Mouse (Mus musculus): Measurements from ENCODE around the gene Exoc6b.
"Not testable (repeated sequence)": the region's sequence is repeated elsewhere in the genome, so short reads cannot be mapped to it uniquely, and the experiment has no call there.

Exoc6b gene

GRCm38 (mm10) chr6:84631588-84631987 is 437.7 kb downstream of the Exoc6b start:
- no peak for DNase-seq (ENCODE audit: low spot score)

DNA sequence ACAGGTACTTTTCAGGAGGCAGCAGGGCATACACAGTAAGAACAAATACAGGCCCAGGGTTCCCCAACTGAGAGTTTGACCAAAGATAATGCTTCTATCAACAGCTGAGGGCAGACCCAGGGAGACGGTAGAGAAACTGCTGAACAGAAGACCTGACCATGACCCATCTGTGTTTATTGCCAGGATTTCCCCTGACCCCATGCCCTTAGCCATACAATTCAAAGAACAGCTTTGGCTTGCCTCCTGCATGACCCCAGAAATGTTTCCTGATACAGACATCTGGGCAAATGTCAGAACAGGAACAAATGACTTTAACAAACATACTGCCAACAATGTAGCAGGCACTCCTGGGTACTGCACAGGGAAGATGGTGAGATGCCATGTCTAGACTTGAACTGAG is 439.0 kb downstream of the Exoc6b start:
- DNase-seq (ENCODE audit: low spot score): no peak

DNA sequence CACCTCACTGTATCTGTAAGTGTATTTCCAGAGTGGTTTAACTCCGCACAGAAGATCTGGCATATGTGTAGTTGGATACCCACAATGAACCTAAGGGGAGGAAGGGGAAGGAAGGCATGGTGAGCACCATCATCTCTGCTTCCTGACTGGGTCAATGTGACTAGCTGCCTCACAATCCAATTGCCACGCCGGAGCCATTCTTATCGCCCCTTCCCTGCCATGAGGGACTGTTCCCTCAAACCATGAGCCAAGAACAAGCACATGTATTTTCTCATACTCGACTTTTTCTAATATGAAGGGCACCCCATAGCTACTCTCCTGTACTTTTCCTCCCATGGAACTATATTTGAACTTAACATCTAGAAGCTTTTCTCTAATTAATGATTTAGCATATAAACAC is 440.5 kb downstream of the Exoc6b start:
- no peak for DNase-seq (ENCODE audit: low spot score)

- no peak for DNase-seq (ENCODE audit: low spot score)
Observed at GRCm38 (mm10) chr6:84626398-84626797, 442.9 kb downstream of the Exoc6b start.

DNA sequence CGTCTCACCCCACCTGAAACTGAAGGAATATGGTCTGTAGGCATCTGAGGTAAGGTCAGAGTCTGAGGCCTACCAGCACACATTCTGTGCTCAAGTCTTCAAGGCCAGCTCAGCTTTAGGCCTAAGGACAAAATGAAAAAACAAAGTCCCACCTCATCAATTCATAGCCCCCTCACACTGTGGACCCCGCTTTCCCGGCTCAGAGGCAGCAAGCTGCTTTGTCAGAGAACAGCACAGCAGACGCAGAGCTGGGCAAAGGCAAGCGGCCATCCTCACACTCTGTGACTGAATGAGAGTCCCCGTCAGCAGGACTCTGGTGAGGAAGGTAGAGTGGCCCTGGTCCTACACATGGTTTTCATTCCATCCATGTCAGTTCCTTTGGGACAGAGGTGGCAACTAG is 450.1 kb downstream of the Exoc6b start:
- no peak for DNase-seq (ENCODE audit: low spot score)

GRCm38 (mm10) chr6:84617051-84617450 is 452.3 kb downstream of the Exoc6b start:
- DNase-seq (ENCODE audit: low spot score): no peak

GRCm38 (mm10) chr6:84616586-84616985 is 452.7 kb downstream of the Exoc6b start:
- no peak for DNase-seq (ENCODE audit: low spot score)

- no peak for DNase-seq (ENCODE audit: low spot score)
Observed at GRCm38 (mm10) chr6:84613561-84613960, 455.8 kb downstream of the Exoc6b start.

- no peak for DNase-seq (ENCODE audit: low spot score)
Observed at GRCm38 (mm10) chr6:84601136-84601889, 468.0 kb downstream of the Exoc6b start.

GRCm38 (mm10) chr6:84599296-84599695 is 470.0 kb downstream of the Exoc6b start:
- DNase-seq (ENCODE audit: low spot score): not testable (repeated sequence)

DNA sequence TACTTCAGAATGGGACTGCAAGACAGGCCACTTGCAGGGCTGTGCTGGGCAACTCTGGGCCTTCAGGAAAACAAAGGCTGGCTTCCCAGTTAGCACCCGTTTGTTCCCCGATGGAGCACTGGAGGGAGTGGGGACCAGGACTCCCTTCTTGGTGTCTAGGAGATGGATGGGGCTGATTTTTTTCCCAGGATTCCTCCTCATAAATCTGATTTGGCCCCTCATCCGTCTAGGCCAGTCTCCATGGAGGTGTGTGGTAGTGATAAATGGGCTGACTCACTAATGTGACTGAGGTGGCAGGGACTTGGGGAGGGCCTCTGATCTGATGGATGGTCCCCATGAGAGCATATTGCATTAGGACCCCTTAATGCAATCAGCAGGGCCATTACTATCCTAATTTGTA is 470.6 kb downstream of the Exoc6b start:
- no peak for DNase-seq (ENCODE audit: low spot score)

GRCm38 (mm10) chr6:84594626-84595025 is 474.7 kb downstream of the Exoc6b start:
- no peak for DNase-seq (ENCODE audit: low spot score)

DNA sequence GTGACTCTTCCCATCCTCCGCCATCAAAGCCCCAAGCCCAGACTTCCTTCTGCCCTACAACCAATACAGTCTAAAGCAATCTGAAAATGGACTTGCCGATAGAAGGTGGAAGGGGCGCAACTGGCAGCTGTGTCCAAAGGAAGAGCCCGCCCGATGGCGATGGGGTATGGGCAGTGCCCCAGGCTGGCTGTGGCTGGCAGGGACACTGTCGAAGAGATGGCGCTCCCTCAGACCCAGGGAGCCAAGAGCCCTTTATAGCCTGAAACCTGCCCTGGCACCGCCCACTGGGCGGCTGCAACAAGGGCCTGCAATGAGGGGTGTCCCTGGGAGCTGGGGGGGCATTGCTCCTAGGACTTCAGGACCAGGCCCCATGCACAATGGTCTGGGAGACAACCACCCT is 475.6 kb downstream of the Exoc6b start, which contains the start of gene Cyp26b1:
Gene Cyp26b1, minus strand, starts transcription at position 216 of the 400 bp plus-strand sequence.
- DNase-seq (ENCODE audit: low spot score): no peak

DNA sequence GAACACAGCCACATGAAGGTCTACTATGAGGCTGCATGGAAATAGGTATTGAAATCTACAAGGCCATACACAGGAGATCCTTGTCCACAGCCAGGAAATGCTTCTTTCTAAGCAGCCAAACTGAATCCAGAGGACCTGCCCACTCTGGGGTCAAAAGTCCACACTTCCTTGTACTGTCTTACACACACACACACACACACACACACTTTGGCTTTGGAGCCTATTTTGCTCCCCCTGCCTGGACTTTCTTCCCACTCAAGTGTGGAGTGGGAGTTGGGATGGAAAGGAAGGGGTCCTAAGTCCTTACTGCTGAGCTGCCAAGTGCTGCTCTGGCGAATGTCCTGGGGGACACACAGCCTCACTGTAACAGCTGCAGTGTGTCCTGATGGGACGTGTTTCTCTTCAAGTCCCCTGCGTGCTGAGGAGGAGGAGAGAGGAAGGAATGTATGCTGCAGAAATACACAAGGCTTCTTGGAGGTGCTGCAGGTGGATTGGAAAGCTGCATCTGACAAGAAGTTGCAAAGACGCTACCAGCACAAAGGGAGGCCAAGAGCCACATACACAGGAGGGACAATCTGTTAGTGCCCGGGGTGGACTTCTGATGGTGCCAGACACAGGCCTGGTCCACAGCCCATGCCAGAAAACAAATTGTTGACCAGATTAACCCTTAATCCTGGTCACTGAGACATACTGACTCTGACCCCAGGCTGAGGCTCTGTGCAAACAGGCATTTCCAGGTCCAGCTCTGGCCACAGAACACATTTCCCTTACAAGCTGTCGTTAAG is 478.2 kb downstream of the Exoc6b start:
- DNase-seq (ENCODE audit: low spot score): no peak

DNA sequence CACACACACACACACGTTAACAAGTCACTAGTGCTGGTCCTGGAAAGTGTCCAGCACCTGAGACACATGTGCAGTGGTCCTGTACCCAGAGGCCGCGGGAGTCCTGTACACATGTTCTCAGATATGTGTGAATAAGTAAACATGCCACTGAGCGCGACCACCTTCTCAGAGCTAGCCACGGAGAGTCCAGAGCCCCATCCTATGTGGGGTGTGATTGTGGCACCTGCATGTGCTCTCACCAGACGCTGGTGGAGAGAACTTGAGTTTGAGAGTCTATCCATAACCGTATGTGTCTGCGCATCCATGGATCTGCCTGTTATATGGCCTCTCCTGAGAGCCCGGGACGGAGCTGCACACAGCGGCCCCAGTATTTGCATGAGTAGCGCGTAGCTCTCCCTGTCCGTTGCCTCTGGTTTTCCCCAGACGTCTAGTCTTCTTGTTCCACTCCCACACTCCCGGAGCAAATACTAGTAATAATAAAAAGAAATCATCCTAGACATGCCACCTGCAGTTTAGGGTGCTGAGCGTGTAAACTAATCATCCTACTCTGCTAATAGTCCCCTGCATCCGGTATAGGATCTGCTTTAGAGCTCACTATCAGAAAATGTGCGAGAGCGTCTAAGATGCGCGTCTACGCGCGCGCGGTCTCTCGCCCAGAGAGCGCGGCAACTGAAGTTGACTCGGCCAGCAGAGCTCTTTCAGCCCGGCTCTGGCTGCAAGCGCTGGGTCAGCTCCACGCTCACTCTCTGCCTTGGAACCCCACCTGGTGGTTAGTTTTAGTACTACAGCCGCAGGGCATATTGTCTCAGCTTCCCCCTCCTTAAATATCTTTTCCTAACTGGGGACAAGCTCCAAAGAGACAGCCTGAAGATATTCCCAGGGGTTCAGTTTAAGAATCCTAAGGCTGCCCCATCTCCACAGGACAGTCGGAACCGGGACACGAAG is 479.3 kb downstream of the Exoc6b start:
- DNase-seq (ENCODE audit: low spot score): peak; percentile 82

DNA sequence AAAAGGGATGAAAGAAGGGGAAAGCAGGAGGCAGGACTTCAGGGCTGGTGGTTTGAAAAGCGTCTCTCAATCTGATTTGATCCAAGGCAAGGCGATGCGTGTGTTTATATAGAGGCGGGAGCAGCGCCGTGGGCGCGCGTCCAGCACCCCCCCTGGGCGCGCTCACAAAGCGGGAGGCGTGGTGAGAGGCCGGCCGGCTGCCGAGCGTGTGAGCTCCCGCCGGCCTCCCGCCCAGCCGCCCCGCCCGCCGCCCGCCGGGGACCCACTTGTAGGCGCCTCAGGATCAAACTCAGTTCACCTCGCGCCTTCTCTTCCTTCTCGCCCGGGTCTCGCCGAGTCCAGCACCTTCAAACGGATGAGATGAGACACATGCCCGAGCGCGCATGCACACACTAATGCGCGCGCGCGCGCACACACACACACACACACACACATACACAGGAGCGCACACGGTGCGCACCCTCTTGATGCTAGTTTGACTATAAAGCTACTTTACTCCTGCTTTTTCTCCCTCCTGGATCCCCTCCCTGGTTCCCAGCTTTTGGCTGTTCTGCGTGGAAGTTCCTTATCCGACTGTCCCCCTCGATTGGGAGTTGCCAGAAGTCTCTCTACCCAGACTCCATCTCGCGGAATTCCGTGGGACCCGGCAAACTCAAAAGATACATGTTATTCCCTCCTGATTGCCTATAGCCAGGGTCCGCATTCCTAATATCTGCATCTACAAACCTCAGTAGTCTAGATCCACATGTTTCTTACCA is 480.2 kb downstream of the Exoc6b start:
- DNase-seq (ENCODE audit: low spot score): peak; percentile 53

GRCm38 (mm10) chr6:84588221-84588894 is 481.0 kb downstream of the Exoc6b start:
- DNase-seq (ENCODE audit: low spot score): peak; percentile 4

DNA sequence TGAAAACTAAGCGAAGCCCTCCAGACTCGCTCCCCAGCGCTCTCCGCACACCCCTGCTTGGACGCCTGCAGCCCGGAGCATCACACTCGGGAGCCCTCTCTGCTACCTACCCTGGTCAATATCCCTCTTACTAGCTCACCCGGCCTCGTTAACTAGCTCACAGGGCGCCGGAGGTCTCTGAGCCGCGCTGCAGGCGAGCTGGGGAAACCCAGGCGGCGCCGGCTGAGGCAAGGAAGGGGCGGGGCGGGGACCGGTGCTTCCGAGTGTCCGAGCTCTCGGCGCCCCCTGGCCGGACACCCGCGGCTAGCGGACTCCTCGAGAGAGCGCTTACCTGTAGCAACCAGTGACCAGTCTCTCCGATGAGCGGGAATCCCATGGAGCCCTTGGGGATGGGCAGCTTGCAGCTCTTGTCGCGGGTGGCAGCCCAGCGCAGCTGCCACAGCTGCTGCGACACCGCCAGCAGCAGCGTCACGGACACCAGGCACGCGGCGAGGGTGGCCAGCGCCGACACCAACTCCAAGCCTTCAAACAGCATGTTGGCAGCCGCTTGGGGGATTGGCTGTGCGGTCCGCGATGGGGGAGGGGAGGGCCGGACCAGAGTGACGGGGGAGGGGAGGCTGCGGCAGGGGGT is 481.7 kb downstream of the Exoc6b start:
- DNase-seq (ENCODE audit: low spot score): peak; percentile 51

DNA sequence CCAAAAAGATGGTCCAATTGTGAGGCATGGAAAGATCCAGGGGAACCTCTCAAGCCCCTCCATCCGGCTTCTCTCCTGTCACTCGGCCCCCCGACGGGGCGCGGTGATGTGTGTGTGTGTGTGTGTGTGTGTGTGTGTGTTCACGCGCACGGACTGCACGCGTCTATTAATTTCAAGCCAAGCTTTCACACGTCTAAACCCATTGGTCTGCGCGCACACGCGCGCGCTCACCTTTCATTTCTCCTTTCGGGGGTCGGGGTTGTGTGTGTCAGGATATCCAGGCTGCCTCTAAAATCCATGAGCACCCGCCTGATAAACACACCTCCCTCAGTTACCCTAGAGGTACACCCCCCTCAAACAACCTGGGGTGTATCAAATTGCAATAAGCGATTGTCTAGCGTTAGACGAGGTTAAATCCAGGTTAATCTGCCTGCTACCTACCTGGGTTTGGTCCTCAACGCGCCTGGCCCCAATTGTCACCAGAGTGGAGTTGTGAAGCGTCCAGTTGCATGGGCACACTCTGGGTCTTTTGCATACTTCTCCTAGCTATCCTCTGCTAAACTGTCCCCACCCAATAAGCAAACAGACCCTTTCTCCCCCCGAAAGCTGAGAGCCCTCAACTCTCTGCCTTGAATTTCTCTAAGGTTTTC is 482.6 kb downstream of the Exoc6b start:
- no peak for DNase-seq (ENCODE audit: low spot score)

Measured in testis, postnatal 14 days (tissue).